Mouse (Mus musculus) 3T3-L1 (cell line): ENCODE data around the gene 4930486L24Rik.
"Not testable (repeated sequence)": the region's sequence is repeated elsewhere in the genome, so short reads cannot be mapped to it uniquely, and the experiment has no call there.

ENCODE experiments used
- DNase-seq: peaks from one replicate; pipeline ENCODE4 v3.0.0-alpha.2; 2015; ENCODE audit warnings: low read depth, low spot score

Gene 4930486L24Rik

DNA sequence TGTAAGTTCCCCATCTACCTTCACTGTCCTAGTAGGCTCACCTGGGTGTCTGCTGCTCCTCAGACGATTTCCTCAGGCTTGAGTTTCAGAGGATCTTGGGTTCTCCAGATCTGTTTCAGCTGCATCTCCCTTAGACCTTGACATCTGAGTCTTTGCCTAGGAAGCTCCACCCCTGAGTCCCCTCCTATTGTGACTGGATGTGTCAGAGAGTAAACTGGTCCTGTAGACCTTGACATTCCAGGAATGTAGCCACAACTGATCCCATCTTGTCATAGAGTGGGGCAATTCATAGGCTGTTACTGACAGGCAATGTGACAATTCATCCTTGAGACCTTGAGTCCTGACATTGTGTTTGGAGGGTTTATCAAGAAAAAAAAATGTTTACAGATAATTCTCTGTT lies at the start of gene 4930486L24Rik:
4930486L24Rik (minus strand) TSS at position 195 of the 400 bp plus-strand sequence.
- peak; percentile 8 for DNase-seq

DNA sequence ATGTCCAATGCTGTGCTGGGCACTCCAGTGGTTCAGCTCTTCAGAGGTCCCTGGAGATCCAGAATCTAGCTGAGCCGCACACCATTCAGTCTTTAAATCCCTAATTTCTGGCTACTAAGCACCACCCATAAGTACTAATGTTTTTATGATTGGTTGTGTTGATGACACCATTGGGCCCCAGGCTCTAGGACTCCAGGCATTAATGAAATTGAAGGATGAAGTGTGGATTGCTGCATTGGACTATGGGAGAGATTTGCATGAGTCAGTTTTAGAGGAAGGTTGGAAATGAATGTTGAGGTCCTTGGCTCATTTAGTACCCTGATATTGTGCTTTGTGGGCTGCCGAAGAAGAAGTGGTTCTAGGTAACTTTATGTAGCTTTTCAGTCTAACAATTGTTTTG lies 40.5 kb upstream of the 4930486L24Rik start, which contains the start of gene Tpbpb:
Tpbpb (minus strand) TSS at position 101 of the 400 bp plus-strand sequence.
- DNase-seq, result not testable (repeated sequence)

DNA sequence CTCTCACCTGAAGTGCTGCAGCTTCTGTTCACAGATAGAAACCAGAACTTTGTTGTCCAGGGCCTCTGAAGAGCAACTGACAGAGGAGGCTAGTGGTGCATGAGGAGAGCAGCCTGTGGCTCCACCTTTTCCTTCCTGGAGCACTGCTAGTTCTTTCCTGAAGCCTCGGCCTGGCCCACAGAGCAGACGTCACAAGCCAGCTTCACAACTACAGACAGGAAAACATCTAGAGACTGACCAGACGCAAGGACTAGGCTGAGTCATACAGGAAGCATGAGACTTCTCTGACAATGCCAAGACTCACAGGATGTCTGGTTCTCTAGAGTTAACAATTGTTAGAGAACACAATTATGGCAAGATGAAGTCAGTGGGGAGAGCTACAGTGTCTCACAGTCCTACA lies 33.1 kb upstream of the 4930486L24Rik start, which contains the start of gene Ctla2b:
Ctla2b (minus strand) TSS at position 120 of the 400 bp plus-strand sequence.
- peak; percentile 90 for DNase-seq

DNA sequence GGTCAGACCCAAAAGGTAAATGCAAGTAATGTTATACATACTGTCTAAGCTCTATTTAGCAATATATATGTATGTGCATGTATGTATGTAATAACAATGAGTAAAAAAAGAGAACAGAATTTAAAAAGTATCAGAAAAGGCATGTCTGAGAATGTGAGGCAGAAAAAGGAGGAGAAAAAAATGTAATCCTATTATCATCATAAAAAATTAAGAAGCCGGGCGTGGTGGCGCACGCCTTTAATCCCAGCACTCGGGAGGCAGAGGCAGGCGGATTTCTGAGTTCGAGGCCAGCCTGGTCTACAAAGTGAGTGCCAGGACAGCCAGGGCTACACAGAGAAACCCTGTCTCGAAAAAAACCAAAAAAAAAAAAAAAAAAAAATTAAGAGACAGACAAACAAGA lies 32.5 kb upstream of the 4930486L24Rik start, which contains the start of gene Gm49392:
Gm49392 (minus strand) TSS at position 101 of the 400 bp plus-strand sequence.
- not testable (repeated sequence) for DNase-seq

DNA sequence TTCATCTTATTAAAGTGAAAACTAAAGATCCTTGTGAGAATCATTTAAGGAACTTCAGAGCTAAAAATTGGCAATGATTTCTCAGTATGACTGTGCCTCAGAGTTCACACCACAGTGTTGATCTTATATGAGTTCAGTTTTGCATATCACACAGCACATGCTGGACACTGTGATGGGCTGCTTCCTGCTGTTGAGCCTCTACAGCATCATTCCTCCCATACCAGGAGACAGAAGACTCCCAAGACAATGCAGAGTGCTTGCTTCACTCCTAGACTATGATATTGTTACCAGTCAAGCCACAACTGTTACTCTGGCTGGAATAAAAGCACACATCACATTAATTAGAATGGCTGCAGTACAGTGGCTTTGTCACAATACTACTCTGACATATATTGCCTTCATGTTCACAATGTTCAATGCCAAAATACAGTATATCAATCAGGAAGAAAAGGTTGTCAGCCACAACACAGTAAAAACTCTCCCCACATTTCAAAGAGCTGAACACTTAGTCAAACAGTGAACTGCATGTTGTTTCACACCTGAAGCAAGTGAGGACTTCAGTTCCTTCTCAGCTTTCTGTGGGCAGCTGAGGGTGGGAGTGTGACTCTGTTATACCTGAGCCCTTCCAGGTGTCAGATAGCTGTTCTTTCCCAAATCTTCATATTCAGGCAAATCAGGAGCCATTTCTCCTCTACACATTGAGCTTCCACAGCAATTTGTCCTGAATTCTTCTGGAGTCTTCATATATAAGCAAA lies 31.3 kb upstream of the 4930486L24Rik start:
- no peak for DNase-seq

DNA sequence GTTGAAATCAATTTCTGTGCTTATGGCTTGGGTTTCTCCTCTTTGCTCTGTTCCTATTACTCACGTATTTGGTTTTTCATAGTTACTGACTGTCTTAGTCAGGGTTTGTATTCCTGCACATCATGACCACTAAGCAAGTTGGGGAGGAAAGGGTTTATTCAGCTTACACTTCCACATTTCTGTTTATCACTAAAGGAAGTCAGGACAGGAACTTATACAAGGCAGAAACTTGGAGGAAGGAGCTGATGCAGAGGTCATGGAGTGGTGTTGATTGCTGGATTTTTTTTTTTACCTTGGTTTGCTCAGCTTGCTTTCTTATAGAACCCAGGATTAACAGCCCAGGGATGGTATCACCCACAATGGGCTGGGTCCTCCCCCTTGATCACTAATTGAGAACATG lies 28.0 kb upstream of the 4930486L24Rik start:
- DNase-seq, result no peak

DNA sequence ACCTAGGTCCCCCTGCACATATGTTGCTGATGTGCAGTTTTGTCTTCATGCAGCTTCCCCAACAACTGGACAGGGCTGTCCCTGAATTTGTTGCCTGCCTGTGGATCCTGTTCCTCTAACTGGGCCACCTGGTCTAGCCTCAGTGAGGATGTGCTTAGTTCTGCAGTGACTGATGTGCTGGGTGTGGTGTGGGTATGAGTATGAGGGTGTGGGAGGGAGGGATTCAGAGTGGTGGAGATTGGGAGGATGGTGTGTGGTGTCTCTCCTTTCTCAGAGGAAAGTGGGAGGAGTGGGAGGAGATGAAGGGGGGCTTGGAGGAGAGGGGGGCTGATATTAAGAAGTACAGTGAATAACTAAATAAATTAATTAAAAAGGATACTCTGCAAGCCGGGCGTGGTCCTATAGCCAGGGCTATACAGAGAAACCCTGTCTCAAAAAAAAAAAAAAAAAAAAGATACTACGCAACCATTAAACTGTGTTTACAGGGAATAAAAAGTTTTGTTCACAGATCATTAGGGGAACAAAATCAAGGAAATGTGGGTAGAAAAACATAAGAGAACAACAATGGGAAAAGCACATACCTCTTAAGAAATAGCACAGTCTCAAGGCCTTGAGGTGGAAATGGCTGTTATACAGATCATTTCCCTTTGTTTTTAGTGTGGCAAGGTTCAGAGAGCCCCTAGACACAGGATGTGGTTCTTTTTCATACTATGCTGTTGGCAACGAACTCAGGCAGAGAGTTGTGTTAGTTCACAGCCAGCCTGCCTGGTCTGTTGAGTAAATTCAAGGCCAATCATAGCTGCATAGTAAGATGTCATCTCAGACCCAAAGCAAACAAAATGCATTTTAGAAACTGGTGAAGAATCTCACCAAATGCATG lies 15.8 kb downstream of the 4930486L24Rik start:
- peak; percentile 60 for DNase-seq

DNA sequence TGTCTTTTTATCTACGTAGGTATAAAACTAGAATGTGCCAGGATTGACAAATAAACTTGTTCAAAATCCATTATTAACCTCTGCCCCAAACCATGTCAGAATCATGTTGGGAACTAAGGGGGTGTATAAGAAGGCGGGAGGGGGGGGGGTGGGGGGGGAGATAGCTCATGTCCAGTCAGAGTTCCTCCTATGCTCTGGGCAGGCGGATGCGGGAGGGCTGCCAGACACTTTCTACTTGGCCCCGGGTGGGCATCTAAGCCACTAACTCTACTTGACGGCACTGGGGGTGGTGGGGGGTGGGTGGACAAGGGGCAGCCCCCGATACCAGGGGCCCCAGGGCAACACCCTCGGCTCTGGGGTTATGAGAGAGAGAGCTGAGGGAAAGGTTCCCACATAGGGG lies 21.1 kb downstream of the 4930486L24Rik start:
- DNase-seq, result no peak

DNA sequence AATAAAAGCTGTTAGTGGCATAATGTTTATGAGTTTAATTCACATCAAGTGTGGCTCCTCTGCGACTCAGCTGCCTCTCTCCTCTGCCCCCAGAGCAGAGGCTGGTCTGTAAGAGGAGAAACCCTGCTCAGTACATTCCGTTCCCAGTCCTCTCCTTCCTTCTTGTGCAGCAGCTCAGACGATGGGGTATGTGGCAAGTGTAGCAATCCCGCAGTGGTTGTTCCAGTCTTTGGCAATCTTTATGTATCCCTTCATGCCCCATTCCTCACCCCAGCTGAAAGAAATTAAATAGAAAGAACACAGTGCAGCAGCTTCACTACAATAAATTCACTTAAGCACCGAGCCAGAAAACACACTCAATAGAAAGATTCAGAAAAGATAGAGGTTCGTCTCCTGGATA lies 21.6 kb downstream of the 4930486L24Rik start:
- DNase-seq, result no peak

DNA sequence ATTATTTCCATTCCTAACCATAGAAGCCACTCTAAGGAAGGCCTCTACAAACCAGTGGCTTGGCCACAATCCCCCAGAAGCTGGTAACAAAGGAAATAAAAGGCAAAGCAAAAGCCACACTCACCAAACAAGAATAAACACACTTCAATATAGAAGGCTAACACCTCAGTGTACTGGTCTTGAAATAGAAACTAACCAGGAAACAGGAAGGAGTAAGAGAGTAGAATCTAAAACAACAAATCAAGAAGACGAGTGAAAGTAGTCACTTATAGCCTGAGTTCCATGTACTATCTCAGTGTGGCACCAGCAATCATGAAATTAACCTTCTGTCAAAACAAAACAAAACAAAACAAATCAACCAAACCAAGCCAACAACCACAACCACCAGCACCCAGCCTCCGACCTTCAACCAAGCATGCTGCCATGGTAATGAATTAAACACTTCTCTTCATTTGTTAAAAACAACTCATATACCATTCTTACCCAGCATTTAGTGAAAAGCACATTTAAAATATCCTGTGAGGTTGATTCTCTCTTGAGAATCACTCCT lies 24.8 kb downstream of the 4930486L24Rik start:
- DNase-seq, result no peak

DNA sequence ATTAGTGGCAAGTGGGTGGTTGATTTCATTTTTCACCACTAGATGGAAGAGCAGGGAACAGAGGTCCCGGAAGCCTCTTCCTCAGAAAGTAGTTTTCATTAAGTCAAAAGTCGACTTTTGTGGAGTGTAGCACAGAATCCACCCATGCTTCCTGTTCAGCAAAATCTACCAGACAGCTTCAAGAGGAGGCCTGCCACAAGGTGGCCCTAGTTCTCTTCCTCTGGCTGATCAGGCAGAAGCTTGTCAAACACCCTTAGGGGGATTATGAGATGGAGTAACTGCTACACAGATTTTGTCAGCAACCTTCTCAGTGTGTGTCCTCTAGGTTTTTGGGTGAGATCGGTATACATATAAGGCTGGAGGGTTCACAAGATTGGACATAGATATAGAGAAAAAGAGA lies 38.2 kb downstream of the 4930486L24Rik start:
- peak; percentile 35 for DNase-seq

DNA sequence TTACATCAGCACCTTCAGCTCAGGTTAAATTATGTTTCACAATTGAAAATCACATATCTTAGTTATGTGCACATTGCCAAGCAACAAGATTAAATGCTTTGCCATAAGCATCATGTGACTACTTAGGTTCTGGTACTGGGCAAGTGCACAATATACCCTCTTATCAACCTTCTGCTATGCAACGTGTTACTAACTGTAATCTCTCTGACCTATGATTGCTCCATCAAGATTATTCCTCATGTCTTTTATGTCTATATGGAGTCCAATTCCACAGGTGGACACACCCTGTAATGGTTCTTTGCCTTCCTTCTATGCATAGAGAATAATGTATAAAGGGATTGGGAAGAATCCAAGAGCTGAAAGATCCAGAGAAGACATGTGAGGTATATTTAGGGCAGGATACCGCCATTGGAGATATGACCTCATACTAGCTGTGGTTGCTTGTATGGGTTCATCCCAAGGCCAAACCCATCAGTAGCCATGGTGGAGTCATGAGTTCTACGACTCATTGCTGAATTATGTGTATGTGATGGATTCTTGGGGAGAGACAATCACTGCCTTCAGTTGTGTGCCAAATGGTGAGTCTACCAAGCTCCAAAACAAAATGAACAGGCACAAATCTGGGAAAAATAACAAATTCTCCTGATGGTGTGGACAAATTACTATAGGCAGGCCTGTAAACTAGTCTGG lies 43.6 kb downstream of the 4930486L24Rik start:
- peak; percentile 86 for DNase-seq

DNA sequence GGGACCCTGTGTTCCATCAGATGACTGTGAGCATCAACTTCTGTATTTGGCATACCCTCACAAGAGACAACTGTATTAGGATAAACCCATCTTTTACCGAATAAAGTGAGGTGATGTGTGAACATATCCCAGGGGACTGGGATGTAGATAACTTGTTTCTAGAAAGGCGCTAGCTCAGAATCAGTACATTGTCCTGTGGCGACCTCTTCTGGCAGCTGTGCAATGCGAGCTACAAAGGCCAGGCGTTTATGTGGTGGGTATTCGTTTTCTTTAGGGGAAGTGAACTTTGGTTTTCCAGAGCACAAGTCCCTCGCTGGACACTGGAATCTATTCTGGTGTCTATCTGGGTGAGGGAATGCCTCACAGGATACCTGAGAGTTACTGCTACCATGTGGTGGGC lies 44.8 kb downstream of the 4930486L24Rik start:
- DNase-seq, result no peak

DNA sequence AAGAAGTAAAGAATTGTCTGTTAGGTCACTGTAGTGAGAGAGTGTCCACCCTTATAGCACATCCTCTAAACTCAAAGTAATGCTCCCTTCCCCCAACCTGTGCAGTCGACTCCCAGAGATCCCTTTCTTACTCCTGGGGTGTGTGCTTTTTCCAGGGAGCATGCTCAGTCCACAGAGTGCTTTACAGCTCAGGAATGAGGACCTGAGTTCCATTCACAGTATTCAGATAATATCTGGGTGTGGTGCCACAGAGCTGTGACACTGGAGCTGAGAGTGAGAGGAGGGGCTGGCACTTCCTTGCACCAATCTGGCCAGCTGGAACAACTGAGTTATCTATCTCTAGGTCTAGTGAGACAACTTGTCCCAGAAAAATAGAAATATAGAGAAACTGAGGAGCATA lies 50.6 kb downstream of the 4930486L24Rik start:
- no peak for DNase-seq

DNA sequence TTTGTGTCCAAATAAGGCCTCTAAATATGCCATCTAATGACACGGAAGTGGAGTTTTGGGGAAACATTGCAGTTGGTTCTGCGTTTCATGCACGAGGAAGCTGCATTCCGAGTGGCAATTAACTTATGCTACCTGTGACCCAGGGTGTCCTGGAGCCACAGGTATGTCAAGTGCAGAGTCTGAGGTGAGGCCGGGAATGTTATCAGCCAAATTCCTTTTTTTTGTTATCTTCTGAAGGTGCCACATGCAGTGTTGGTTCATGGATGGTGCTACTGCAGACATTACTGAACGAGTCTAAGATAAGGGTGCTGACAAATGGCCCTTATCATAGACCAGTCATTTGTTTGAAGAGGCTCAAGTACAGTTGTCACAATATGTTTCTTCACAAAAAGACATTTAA lies 51.5 kb downstream of the 4930486L24Rik start:
- no peak for DNase-seq

DNA sequence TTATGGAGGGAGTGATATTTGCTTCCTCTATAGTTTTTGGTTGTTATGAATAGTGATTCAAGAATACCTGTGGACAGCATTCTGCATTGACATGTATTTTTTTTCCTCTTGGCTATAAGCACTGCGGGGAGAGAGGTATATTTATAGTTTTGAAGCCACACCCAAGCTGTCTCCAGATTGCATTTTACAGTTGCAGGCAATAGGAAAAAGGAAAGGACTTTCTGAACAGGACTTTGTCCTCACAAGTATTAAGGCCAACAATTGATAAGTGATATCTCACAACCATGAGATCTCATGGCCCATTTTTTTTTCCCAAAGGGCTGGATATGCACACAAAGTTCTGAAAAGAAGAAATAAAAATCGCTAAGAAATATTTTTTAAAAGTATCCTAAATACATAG lies 54.6 kb downstream of the 4930486L24Rik start:
- DNase-seq, result no peak

DNA sequence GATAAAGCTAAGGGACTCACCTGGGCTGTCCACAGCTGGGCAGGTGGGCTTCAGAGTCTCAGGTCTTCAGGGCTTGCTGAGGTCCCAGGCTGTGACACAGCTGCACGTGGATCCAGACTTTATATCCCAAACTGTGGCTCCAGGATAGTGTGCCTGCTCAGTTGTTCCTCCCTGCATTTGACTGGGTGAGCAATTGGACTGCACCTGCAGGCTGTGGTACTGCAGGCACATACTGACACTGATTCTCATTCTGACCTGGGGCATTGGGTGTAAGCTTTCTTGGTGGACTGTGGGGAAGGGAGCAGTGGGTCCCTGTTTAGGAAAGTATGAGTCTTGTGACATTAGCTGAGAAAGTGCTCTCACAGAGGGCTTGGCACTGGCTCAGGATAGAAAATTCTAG lies 61.5 kb downstream of the 4930486L24Rik start, which contains the start of gene Ctsll3:
Ctsll3 (minus strand) TSS at position 101 of the 400 bp plus-strand sequence.
- DNase-seq, result no peak
